Mouse (Mus musculus): Measurements from ENCODE around the gene Amph.
A peak's percentile ranks its signal among the peaks of the same experiment; 100 is the strongest.
"Not testable (repeated sequence)": the region's sequence is repeated elsewhere in the genome, so short reads cannot be mapped to it uniquely, and the experiment has no call there.

Amph gene

GRCm38 (mm10) chr13:19025906-19026305, 77.9 kb downstream of the Amph start:
- no peak for DNase-seq (ENCODE audit: low spot score)

GRCm38 (mm10) chr13:19026923-19027322, 78.9 kb downstream of the Amph start:
- DNase-seq (ENCODE audit: low spot score): no peak

GRCm38 (mm10) chr13:19027766-19028350, 79.9 kb downstream of the Amph start:
- DNase-seq (ENCODE audit: low spot score): no peak

- no peak for DNase-seq (ENCODE audit: low spot score)
These were observed 84.1 kb downstream of the Amph start for GRCm38 (mm10) chr13:19031916-19032688.

GRCm38 (mm10) chr13:19052090-19052489, 104.1 kb downstream of the Amph start:
- DNase-seq (ENCODE audit: low spot score): no peak

GRCm38 (mm10) chr13:19054504-19054903, 106.5 kb downstream of the Amph start:
- no peak for DNase-seq (ENCODE audit: low spot score)

- DNase-seq (ENCODE audit: low spot score): no peak
These were observed 124.3 kb downstream of the Amph start for GRCm38 (mm10) chr13:19072261-19072660.

- no peak for DNase-seq (ENCODE audit: low spot score)
These were observed 129.4 kb downstream of the Amph start for GRCm38 (mm10) chr13:19077427-19077826.

GRCm38 (mm10) chr13:19081932-19082331, 133.9 kb downstream of the Amph start:
- no peak for DNase-seq (ENCODE audit: low spot score)

GRCm38 (mm10) chr13:19094571-19094970, 146.6 kb downstream of the Amph start:
- no peak for DNase-seq (ENCODE audit: low spot score)

- DNase-seq (ENCODE audit: low spot score): no peak
These were observed 149.1 kb downstream of the Amph start for GRCm38 (mm10) chr13:19097117-19097516.

- DNase-seq (ENCODE audit: low spot score): no peak
These were observed 153.9 kb downstream of the Amph start for GRCm38 (mm10) chr13:19101889-19102402.

GRCm38 (mm10) chr13:19106418-19106817, 158.4 kb downstream of the Amph start:
- no peak for DNase-seq (ENCODE audit: low spot score)

GRCm38 (mm10) chr13:19109331-19109730, 161.3 kb downstream of the Amph start:
- no peak for DNase-seq (ENCODE audit: low spot score)

GRCm38 (mm10) chr13:19113034-19113922, 165.3 kb downstream of the Amph start:
- no peak for DNase-seq (ENCODE audit: low spot score)

GRCm38 (mm10) chr13:19114761-19115160, 166.8 kb downstream of the Amph start:
- not testable (repeated sequence) for DNase-seq (ENCODE audit: low spot score)

GRCm38 (mm10) chr13:19126912-19127552, 179.0 kb downstream of the Amph start:
- no peak for DNase-seq (ENCODE audit: low spot score)

- peak; percentile 52 for DNase-seq (ENCODE audit: low spot score)
These were observed 185.8 kb downstream of the Amph start for GRCm38 (mm10) chr13:19133833-19134232.

GRCm38 (mm10) chr13:19137212-19137611, 189.2 kb downstream of the Amph start:
- no peak for DNase-seq (ENCODE audit: low spot score)

GRCm38 (mm10) chr13:19137932-19138331, 189.9 kb downstream of the Amph start:
- no peak for DNase-seq (ENCODE audit: low spot score)

- no peak for DNase-seq (ENCODE audit: low spot score)
These were observed 190.5 kb downstream of the Amph start for GRCm38 (mm10) chr13:19138550-19138949.

GRCm38 (mm10) chr13:19139104-19139503, 191.1 kb downstream of the Amph start:
- DNase-seq (ENCODE audit: low spot score): no peak
